Mouse (Mus musculus): ENCODE results near the gene Dact3. TPM values are rescaled to one million over a fixed set of nuclear protein-coding genes. Genes with fewer than 3 reads are reported as not detected.

The Dact3 gene
- polyA plus RNA-seq, 1 experiment from 2014 or later, result 3.3 TPM

DNA sequence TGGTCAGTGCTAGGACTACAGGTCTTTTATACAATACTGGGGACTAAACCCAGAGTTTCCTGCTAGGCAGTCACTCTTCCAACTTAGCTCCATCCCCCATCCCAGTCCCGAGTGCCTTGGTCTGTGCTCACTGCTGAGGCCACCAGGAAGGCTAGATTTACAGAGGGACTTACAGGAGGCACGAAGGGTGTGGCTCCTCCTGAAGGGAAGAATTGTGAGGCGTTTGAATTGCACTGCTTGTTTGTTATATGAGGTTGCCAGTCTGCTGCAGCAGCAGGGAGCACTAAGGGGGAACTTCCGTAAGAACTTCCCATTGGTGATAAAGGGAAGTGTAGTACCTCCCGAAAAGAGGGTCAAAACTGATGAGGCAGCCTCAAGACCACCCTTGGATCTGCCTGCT lies 5.5 kb downstream of the Dact3 start:
- WGBS, result 18% methylated on average over 5 of the region's 5 CpGs
- Histone ChIP-seq H3K27me3 (peaks cover 18% of the 10 kb centered on the region), H3K36me3 (peaks cover 2% of the 10 kb centered on the region; the same call in 1 of the 2 replicates), H3K27ac (replicated peaks) (peak overlapping the region; percentile 42), H3K9ac (replicated peaks) (no peak overlapping the region), H3K4me3 (no peak overlapping the region), H3K4me2 (replicated peaks) (no peak overlapping the region), H3K4me1 (peaks cover 25% of the 10 kb centered on the region), H3K9me3 (no peaks in the 10 kb centered on the region)
- ATAC-seq (replicated peaks), result no peak

DNA sequence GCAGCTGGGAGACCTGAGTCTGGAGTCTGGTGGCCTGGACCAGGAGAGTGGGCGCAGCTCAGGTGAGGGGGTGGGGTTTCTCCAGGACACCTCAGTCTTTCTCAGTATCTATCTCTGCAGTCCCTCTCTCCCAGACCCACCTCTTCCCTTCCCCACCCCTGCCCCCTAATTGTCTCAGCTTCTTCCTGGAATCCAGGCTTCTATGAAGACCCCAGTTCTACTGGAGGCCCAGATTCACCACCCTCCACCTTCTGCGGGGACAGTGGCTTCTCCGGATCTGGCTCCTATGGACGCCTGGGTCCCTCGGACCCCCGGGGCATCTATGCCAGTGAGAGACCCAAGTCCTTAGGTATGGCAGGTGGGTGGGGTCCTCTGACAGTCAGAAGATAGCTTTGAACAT lies 8.0 kb downstream of the Dact3 start:
- H3K27ac ChIP-seq (replicated peaks), result no peak overlapping the region
- no peak overlapping the region for H3K4me2 ChIP-seq (replicated peaks)
- no peak for ATAC-seq (replicated peaks)
- peaks cover 27% of the 10 kb centered on the region for H3K27me3 ChIP-seq
- no peak overlapping the region for H3K4me3 ChIP-seq
- H3K4me1 ChIP-seq, result 0 out of 2 replicates have a peak, but pooled peaks cover 8% of the 10 kb centered on the region
- no peak overlapping the region for H3K9ac ChIP-seq (replicated peaks)
- peaks cover 9% of the 10 kb centered on the region for H3K36me3 ChIP-seq
- H3K9me3 ChIP-seq, result peaks cover 4% of the 10 kb centered on the region; the same call in 1 of the 2 replicates
- 94% methylated on average over 6 of the region's 6 CpGs for WGBS

DNA sequence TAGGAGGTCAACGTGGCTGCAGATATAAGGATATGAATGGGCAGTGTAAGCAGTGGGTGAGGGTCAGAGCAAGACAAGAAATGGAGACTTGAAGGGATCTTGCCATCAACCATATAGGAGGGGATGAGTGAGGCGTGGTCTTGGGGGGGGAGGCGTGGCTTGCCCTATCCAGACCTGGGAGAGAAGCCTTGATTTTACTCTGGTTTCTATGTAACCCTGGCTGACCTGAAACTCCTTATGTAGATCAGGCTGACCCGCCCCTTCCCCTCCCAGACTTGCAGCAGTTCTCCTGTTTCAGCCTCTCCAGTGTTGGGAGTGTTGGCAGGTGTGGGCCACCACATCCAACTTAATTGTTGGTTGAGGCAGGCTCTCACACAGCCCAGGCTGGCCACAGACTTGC lies 9.2 kb downstream of the Dact3 start:
- peaks cover 9% of the 10 kb centered on the region for H3K36me3 ChIP-seq
- ATAC-seq (replicated peaks), result no peak
- peaks cover 4% of the 10 kb centered on the region; the same call in 1 of the 2 replicates for H3K9me3 ChIP-seq
- no peak overlapping the region for H3K9ac ChIP-seq (replicated peaks)
- H3K27ac ChIP-seq (replicated peaks), result no peak overlapping the region
- H3K4me3 ChIP-seq, result no peak overlapping the region
- H3K4me2 ChIP-seq (replicated peaks), result no peak overlapping the region
- H3K4me1 ChIP-seq, result 0 out of 2 replicates have a peak, but pooled peaks cover 8% of the 10 kb centered on the region
- 64% methylated on average over 4 of the region's 4 CpGs for WGBS
- H3K27me3 ChIP-seq, result peaks cover 27% of the 10 kb centered on the region

DNA sequence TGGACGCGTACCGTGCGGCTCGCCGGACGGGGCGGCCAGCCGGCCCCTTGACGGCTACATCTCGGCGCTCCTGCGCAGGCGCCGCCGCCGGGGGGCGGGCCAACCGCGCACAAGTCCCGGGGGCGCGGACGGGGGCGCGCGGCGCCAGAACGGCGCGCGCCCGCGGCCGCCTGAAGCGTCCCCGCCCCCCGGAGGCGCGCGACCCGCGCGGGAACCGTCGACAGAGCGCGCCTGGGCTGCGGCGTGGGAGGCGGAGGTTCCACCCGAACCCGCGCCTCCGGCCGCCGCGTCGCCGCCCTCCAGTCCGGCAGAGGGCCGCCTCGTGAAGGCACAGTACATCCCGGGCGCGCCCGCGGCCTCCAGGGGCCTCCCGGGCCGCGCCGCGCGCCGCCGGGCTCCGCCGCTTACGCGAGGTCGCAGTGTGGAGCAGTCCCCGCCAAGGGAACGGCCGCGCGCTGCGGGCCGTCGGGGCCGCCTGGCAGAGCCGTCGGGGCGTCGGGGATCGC lies 10.2 kb downstream of the Dact3 start:
- Histone ChIP-seq H3K9me3 (peaks cover 4% of the 10 kb centered on the region; the same call in 1 of the 2 replicates), H3K36me3 (peaks cover 9% of the 10 kb centered on the region), H3K9ac (replicated peaks) (no peak overlapping the region), H3K4me2 (replicated peaks) (peak overlapping the region; percentile 27), H3K27ac (replicated peaks) (no peak overlapping the region), H3K4me3 (peak overlapping the region; percentile 35), H3K4me1 (0 out of 2 replicates have a peak, but pooled peaks cover 4% of the 10 kb centered on the region), H3K27me3 (peaks cover 27% of the 10 kb centered on the region)
- 9% methylated on average over 85 of the region's 95 CpGs for WGBS
- ATAC-seq (replicated peaks), result peak; percentile 31; the same call in 1 of the 2 replicates

GRCm38 (mm10) chr7:16885905-16886304 lies 10.8 kb downstream of the Dact3 start:
- Histone ChIP-seq H3K9me3 (peaks cover 4% of the 10 kb centered on the region; the same call in 1 of the 2 replicates), H3K4me2 (replicated peaks) (no peak overlapping the region), H3K27ac (replicated peaks) (no peak overlapping the region), H3K9ac (replicated peaks) (no peak overlapping the region), H3K4me3 (peak overlapping the region; percentile 35), H3K36me3 (peaks cover 9% of the 10 kb centered on the region), H3K27me3 (peaks cover 27% of the 10 kb centered on the region), H3K4me1 (peaks cover 2% of the 10 kb centered on the region)
- ATAC-seq (replicated peaks), result no peak
- 46% methylated on average over 56 of the region's 59 CpGs for WGBS

- H3K36me3 ChIP-seq, result peaks cover 8% of the 10 kb centered on the region
- no peak overlapping the region for H3K4me3 ChIP-seq
- peaks cover 4% of the 10 kb centered on the region; the same call in 1 of the 2 replicates for H3K9me3 ChIP-seq
- no peak overlapping the region for H3K9ac ChIP-seq (replicated peaks)
- peaks cover 31% of the 10 kb centered on the region for H3K4me1 ChIP-seq
- peaks cover 22% of the 10 kb centered on the region; the same call in 1 of the 2 replicates for H3K27me3 ChIP-seq
- no peak overlapping the region for H3K27ac ChIP-seq (replicated peaks)
- no peak overlapping the region for H3K4me2 ChIP-seq (replicated peaks)
- 33% methylated on average over 6 of the region's 6 CpGs for WGBS
- no peak for ATAC-seq (replicated peaks)
These were observed 15.4 kb downstream of the Dact3 start for GRCm38 (mm10) chr7:16890536-16890935.

DNA sequence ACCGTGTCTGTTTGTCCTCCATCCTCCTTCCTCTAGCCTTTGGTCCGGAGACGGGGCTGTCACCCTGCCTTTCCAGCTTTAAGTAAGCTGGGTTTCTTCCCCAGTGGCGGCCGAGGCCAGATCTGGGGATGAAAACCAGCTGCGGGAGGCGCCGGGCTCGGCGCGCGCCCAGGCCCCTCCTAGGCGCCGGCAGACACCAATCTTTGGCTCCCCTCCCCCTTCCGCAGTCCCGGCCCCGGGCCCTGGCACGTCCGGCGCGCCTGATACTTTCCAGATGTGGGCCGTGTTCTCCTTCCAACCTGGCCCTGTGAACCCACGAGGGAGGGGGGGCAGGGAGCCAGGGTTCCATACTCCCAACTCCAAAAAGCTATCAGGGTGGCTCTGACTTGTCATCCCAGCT lies 15.8 kb downstream of the Dact3 start:
- ATAC-seq (replicated peaks), result no peak
- H3K27me3 ChIP-seq, result peaks cover 18% of the 10 kb centered on the region; the same call in 1 of the 2 replicates
- H3K9ac ChIP-seq (replicated peaks), result no peak overlapping the region
- H3K4me1 ChIP-seq, result peaks cover 32% of the 10 kb centered on the region
- H3K27ac ChIP-seq (replicated peaks), result no peak overlapping the region
- no peak overlapping the region for H3K4me3 ChIP-seq
- peaks cover 4% of the 10 kb centered on the region for H3K36me3 ChIP-seq
- H3K9me3 ChIP-seq, result peaks cover 2% of the 10 kb centered on the region; the same call in 1 of the 2 replicates
- H3K4me2 ChIP-seq (replicated peaks), result peak overlapping the region; percentile 57
- WGBS, result 3% methylated on average over 23 of the region's 23 CpGs

DNA sequence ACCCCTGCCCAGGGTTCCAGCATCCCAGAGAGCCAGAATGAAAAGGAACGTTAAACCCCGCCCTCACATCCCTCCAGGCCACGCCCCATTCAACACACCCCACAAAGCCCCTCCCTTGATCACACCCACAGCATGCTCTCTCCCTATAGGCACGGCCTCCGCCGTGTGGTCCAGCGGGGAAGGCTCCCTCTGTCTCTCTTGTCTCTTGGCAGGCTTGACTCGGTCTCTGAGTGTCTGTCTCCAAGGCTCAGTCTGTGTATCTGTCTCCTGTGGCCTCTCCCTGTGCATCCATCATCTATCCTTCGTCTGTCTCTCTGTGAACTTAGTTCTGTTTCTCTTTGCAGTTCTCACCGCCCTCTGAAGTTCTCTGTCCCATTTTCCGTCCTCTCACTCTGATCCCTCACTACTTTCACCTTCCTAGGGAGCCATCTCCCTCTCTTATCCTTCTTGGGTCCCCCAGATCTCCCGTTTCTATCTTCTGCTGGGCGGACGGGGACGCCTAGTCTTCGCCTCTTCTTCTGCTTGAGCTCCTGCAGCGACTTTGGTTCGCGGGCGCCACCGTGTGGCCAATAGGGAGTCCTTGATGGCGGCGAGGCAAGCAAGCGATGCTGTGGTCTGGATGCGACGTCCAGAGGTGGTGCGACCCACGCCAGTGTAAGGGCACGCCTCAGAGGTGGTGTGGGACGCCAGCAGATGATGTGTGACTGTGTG lies 16.7 kb downstream of the Dact3 start, which contains the start of gene Gng8:
Gene Gng8 (plus strand): TSS at position 146 of the 711 bp plus-strand sequence.
- Histone ChIP-seq H3K4me3 (peak within 1 kb of the TSS; percentile 36), H3K36me3 (no peaks in the 10 kb centered on the region), H3K9ac (replicated peaks) (peak within 1 kb of the TSS; percentile 36), H3K27ac (replicated peaks) (0 out of 2 replicates have a peak within 1 kb of the TSS, but pooled peaks have one; percentile 35), H3K4me2 (replicated peaks) (peak within 1 kb of the TSS; percentile 57), H3K27me3 (peaks cover 12% of the 10 kb centered on the region; the same call in 1 of the 2 replicates), H3K4me1 (peaks cover 32% of the 10 kb centered on the region), H3K9me3 (no peaks in the 10 kb centered on the region)
- WGBS, result under 1% methylated on average over 30 of the region's 30 CpGs
- peak; percentile 67 for ATAC-seq (replicated peaks)

DNA sequence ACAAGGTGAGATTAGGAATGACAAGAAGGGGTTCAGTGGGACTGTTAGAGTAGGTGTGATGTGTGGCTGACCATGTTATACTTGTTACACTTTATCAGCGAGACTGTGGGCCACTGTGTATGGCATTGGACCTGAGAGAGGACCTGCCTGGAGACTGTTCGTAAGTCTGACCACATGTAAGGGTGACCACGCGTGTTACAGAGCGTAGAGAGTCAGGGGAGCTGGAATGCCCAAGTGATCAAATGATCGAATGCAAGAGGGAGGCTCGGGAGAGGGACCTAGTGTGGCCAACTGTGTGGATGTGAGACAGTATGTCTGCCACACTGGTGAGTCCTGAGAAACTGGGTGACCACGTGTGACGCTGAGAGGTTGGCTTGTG lies 17.2 kb downstream of the Dact3 start:
- WGBS, result 47% methylated on average over 9 of the region's 9 CpGs
- ATAC-seq (replicated peaks), result no peak; the same call in 1 of the 2 replicates

GRCm38 (mm10) chr7:16893612-16894011 lies 18.5 kb downstream of the Dact3 start:
- no peak overlapping the region for H3K4me2 ChIP-seq (replicated peaks)
- no peak overlapping the region for H3K4me3 ChIP-seq
- no peaks in the 10 kb centered on the region for H3K9me3 ChIP-seq
- no peak overlapping the region for H3K27ac ChIP-seq (replicated peaks)
- no peaks in the 10 kb centered on the region for H3K36me3 ChIP-seq
- H3K27me3 ChIP-seq, result peaks cover 12% of the 10 kb centered on the region; the same call in 1 of the 2 replicates
- H3K9ac ChIP-seq (replicated peaks), result no peak overlapping the region
- 1% methylated on average over 5 of the region's 6 CpGs for WGBS
- no peak for ATAC-seq (replicated peaks)
- H3K4me1 ChIP-seq, result peaks cover 32% of the 10 kb centered on the region

More for the DNA sequence above, 17.2 kb downstream of the Dact3 start:
- Histone ChIP-seq H3K36me3 (no peaks in the 10 kb centered on the region), H3K9ac (replicated peaks) (no peak overlapping the region), H3K4me2 (replicated peaks) (peak overlapping the region; percentile 57; the same call in 1 of the 2 replicates), H3K9me3 (no peaks in the 10 kb centered on the region), H3K27ac (replicated peaks) (no peak overlapping the region), H3K4me1 (peaks cover 32% of the 10 kb centered on the region), H3K4me3 (peak overlapping the region; percentile 36; the same call in 1 of the 2 replicates), H3K27me3 (peaks cover 12% of the 10 kb centered on the region; the same call in 1 of the 2 replicates)

DNA sequence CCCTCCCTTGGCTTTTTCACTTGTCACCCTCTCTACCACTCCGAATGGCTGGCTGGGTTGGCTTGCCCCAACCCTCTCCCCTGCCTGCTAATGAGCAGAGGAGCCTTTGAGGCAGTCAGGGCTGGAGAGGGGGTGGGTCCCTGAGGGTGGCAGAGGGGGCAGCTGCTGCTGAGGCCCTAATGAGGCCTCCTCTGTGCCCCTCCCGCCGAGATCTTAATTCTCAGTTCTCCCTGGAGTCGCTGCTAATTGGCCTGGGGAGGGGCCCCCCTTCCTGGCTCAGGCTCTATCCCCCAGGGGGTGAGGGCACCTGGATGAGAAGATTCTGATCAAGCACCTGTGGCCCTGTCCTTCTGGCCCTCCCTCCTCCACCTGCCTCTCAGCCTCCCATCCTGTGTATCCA lies 19.2 kb downstream of the Dact3 start:
- WGBS, result 0% methylated on average over 4 of the region's 4 CpGs
- Histone ChIP-seq H3K36me3 (no peaks in the 10 kb centered on the region), H3K4me1 (peaks cover 32% of the 10 kb centered on the region), H3K9me3 (no peaks in the 10 kb centered on the region), H3K27ac (replicated peaks) (no peak overlapping the region), H3K27me3 (peaks cover 12% of the 10 kb centered on the region; the same call in 1 of the 2 replicates), H3K9ac (replicated peaks) (no peak overlapping the region), H3K4me2 (replicated peaks) (peak overlapping the region; percentile 47; the same call in 1 of the 2 replicates), H3K4me3 (no peak overlapping the region)
- peak; percentile 52 for ATAC-seq (replicated peaks)

GRCm38 (mm10) chr7:16895000-16895399 lies 19.9 kb downstream of the Dact3 start:
- peak; percentile 36 for ATAC-seq (replicated peaks)
- Histone ChIP-seq H3K9me3 (no peaks in the 10 kb centered on the region), H3K27me3 (peaks cover 12% of the 10 kb centered on the region; the same call in 1 of the 2 replicates), H3K4me3 (peak overlapping the region; percentile 26), H3K9ac (replicated peaks) (no peak overlapping the region; the same call in 1 of the 2 replicates), H3K27ac (replicated peaks) (no peak overlapping the region), H3K4me1 (peaks cover 32% of the 10 kb centered on the region), H3K4me2 (replicated peaks) (peak overlapping the region; percentile 47), H3K36me3 (no peaks in the 10 kb centered on the region)
- WGBS, result 0% methylated on average over 24 of the region's 24 CpGs

All from forebrain, embryonic 15.5 days (tissue).